Mouse (Mus musculus) testis, adult 2 months (tissue): ENCODE measurements around the gene Stil.

Experiments used
- CTCF ChIP-seq: fragments of 200-500 bp; IDR thresholded peaks from 2 replicates; pipeline ENCODE4 v1.5.1; 2012; ENCODE audit warnings: low read depth, mild to moderate bottlenecking, inconsistent platforms, low read length, moderate library complexity; ENCODE audit not compliant: control insufficient read depth, insufficient read depth, insufficient replicate concordance
- POLR2A ChIP-seq: fragments of 200-500 bp; IDR thresholded peaks from 2 replicates; pipeline ENCODE4 v1.6.1; 2012; ENCODE audit warnings: low read depth, mild to moderate bottlenecking, inconsistent platforms, low read length, moderate library complexity; ENCODE audit not compliant: control insufficient read depth

- TF ChIP-seq CTCF (no peak), POLR2A (no peak)
These were observed 2.9 kb upstream of the Stil start for GRCm38 (mm10) chr4:114997051-114997450.
